Mouse (Mus musculus) kidney, postnatal 0 days (tissue): ENCODE data around the gene Psmd11. TPM values are rescaled to one million over a fixed set of nuclear protein-coding genes. Genes with fewer than 3 reads are reported as not detected.
A peak's percentile ranks its signal among the peaks of the same experiment; 100 is the strongest.
"Not testable (repeated sequence)": the region's sequence is repeated elsewhere in the genome, so short reads cannot be mapped to it uniquely, and the experiment has no call there.

Experiments used
- ATAC-seq: fragments of 200-750 bp; cut with Nextera tagmentation; replicated peaks from 2 replicates; pipeline ENCODE4 v1.8.0; 2017; ENCODE audit warnings: low read depth, moderate number of reproducible peaks, moderate TSS enrichment, moderate library complexity; ENCODE audit not compliant: low FRiP score
- DNase-seq: peaks from one replicate; pipeline ENCODE4 v3.0.0-alpha.2; 2016; ENCODE audit warnings: low spot score
- H3K27ac ChIP-seq: fragments of 300-500 bp; sonication (generic); 2 replicates; pipeline ENCODE4 v1.5.1; 2014; ENCODE audit warnings: mild to moderate bottlenecking
- H3K27me3 ChIP-seq: fragments of 300-500 bp; sonication (generic); 2 replicates; pipeline ENCODE4 v1.6.1; 2014; ENCODE audit warnings: low read length, mixed read lengths; ENCODE audit not compliant: insufficient read depth
- H3K36me3 ChIP-seq: fragments of 300-500 bp; sonication (generic); 2 replicates; pipeline ENCODE4 v1.6.1; 2014; ENCODE audit warnings: low read length, mixed read lengths; ENCODE audit not compliant: insufficient read depth
- H3K4me1 ChIP-seq: fragments of 300-500 bp; sonication (generic); replicated peaks from 2 replicates; pipeline ENCODE4 v1.6.1; 2014; ENCODE audit warnings: antibody characterized with exemption, low read length, mixed read lengths; ENCODE audit not compliant: insufficient read depth
- H3K4me2 ChIP-seq: fragments of 300-500 bp; sonication (generic); 2 replicates; pipeline ENCODE4 v1.6.1; 2014; ENCODE audit warnings: mild to moderate bottlenecking, low read length, moderate library complexity, mixed read lengths
- H3K4me3 ChIP-seq: fragments of 300-500 bp; sonication (generic); replicated peaks from 2 replicates; pipeline ENCODE4 v1.5.1; 2014; ENCODE audit warnings: low read depth, low read length
- H3K9ac ChIP-seq: fragments of 300-500 bp; sonication (generic); 2 replicates; pipeline ENCODE4 v1.6.1; 2014; ENCODE audit warnings: low read depth, low read length
- H3K9me3 ChIP-seq: fragments of 300-500 bp; sonication (generic); replicated peaks from 2 replicates; pipeline ENCODE4 v1.6.1; 2016; ENCODE audit warnings: low read length, inconsistent platforms, mixed read lengths
- CTCF ChIP-seq: IDR thresholded peaks from 2 replicates; pipeline ENCODE4 v1.5.1; 2016; ENCODE audit warnings: antibody characterized with exemption, low read depth, mild to moderate bottlenecking, moderate library complexity
- WGBS: fragments of 180-500 bp; shearing (Covaris S2); extraction: QIAGEN DNeasy Blood & Tissue Kit; methylation state at CpG from one replicate; pipeline ENCODE4 v1.1.7; 2014; 5-methylcytosine and 5-hydroxymethylcytosine counted together
- polyA plus RNA-seq: library from polyadenylated mRNA; unstranded; fragments of >200 nt; fragmentation: Nextera tagmentation; extraction: Ambion mirVana; gene quantifications from 2 replicates; pipeline ENCODE4 v1.2.1, GENCODE M21; 2015

The Psmd11 gene
- polyA plus RNA-seq, 1 experiment from 2014 or later: 249 TPM

GRCm38 (mm10) chr11:80449859-80450258 lies 21.4 kb downstream of the Psmd11 start:
- Histone ChIP-seq H3K9me3 (no peaks in the 10 kb centered on the region), H3K27ac (no peak overlapping the region), H3K4me1 (no peaks in the 10 kb centered on the region), H3K4me2 (no peak overlapping the region), H3K27me3 (no peaks in the 10 kb centered on the region), H3K36me3 (peaks cover 16% of the 10 kb centered on the region), H3K4me3 (no peak overlapping the region), H3K9ac (no peak overlapping the region)
- no peak for ATAC-seq
- 74% methylated on average over 2 of the region's 2 CpGs for WGBS
- DNase-seq: no peak
- no peak for TF ChIP-seq CTCF

DNA sequence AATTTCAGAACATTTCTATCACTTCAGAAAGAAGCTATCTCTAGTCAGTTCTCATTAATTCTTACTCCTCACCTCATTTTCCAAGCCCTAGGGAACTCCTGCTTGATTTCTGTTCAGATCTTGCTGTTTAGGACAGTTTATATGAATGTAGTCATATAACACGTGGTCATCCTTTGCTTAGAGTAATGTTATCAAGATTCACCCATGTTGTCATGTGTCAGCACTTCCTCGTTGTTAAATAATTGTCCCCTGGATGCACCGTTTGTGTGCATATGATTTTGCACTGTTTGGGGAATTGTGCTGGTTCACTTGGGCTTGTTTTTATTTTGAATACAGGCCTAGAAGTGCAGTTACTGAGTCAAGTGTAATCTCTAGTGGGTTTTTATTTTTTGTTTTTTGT lies 23.8 kb downstream of the Psmd11 start:
- Histone ChIP-seq H3K27me3 (no peaks in the 10 kb centered on the region), H3K4me3 (no peak overlapping the region), H3K9ac (no peak overlapping the region), H3K4me2 (no peak overlapping the region), H3K27ac (no peak overlapping the region), H3K9me3 (no peaks in the 10 kb centered on the region), H3K36me3 (peaks cover 14% of the 10 kb centered on the region; the same call in 1 of the 2 replicates), H3K4me1 (no peaks in the 10 kb centered on the region)
- no peak for TF ChIP-seq CTCF
- 86% methylated on average over 3 of the region's 3 CpGs for WGBS
- no peak for DNase-seq
- ATAC-seq: no peak

GRCm38 (mm10) chr11:80453198-80453597 lies 24.8 kb downstream of the Psmd11 start:
- Histone ChIP-seq H3K4me1 (no peaks in the 10 kb centered on the region), H3K4me3 (no peak overlapping the region), H3K27me3 (no peaks in the 10 kb centered on the region), H3K4me2 (no peak overlapping the region), H3K36me3 (peaks cover 14% of the 10 kb centered on the region; the same call in 1 of the 2 replicates), H3K27ac (no peak overlapping the region), H3K9ac (no peak overlapping the region), H3K9me3 (no peaks in the 10 kb centered on the region)
- no peak for DNase-seq
- ATAC-seq: no peak
- 91% methylated on average over 1 of the region's 1 CpGs for WGBS
- no peak for TF ChIP-seq CTCF

DNA sequence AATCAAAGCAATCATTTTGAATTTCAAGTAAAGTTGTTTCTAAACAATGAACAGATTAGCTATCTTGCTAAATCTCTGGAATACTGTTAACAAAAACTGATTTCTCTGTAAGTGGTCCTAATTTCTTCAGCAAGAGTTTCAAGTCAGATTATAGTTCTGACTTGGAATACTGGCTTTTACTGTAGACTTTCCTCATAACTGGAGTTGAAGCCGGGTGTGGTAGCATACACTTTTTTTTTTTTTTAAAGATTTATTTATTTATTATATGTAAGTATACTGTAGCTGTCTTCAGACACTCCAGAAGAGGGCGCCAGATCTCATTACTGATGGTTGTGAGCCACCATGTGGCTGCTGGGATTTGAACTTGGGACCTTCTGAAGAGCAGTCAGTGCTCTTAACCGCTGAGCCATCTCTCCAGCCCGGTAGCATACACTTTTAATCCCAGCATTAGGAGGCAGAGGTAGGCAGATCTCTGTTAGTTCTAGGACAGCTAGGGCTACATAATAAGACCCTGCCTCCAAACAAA lies 35.3 kb downstream of the Psmd11 start:
- not testable (repeated sequence) for H3K9me3 ChIP-seq, H3K4me3 ChIP-seq, H3K4me1 ChIP-seq, ATAC-seq, H3K9ac ChIP-seq, H3K4me2 ChIP-seq, DNase-seq, H3K27me3 ChIP-seq, H3K27ac ChIP-seq
- H3K36me3 ChIP-seq: peaks cover 51% of the 10 kb centered on the region
- TF ChIP-seq CTCF: peak; percentile 28; the same call in 1 of the 2 replicates
- 87% methylated on average over 4 of the region's 4 CpGs for WGBS

- no peak for ATAC-seq
Observed at GRCm38 (mm10) chr11:80471836-80472605, 43.6 kb downstream of the Psmd11 start.

DNA sequence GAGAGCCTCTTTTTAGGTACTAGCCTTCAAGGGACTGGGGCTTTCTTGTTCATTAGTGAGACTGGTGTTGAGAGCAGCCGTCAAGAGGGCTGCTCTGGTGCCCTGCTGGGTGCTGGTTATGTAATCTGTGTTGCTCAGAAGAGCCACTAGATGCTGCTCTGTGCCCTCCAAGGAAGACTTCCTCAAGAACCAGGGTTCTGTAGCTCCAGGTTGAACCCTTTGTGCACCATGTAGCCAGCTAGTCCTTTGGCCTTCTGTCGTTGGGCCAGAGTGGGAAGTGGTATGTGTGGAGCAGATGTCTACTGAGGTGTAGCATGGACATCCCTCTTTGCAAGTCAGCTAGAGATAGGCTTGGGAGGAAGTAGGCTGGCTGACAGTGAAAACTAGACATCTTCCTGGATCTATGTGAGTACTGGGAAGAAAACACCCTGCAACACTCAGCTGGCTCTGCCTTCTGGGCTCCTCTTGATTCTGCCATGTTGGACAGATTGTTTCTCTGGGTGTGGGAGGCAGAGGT lies 45.8 kb downstream of the Psmd11 start:
- Histone ChIP-seq H3K27ac (no peak overlapping the region), H3K36me3 (peaks cover 22% of the 10 kb centered on the region), H3K4me1 (peaks cover 11% of the 10 kb centered on the region), H3K27me3 (no peaks in the 10 kb centered on the region), H3K4me3 (no peak overlapping the region), H3K4me2 (no peak overlapping the region), H3K9me3 (no peaks in the 10 kb centered on the region), H3K9ac (no peak overlapping the region)
- peak; percentile 48; the same call in 1 of the 2 replicates for TF ChIP-seq CTCF
- DNase-seq: no peak
- 67% methylated on average over 2 of the region's 2 CpGs for WGBS
- ATAC-seq: no peak

More at GRCm38 (mm10) chr11:80471836-80472605, 43.6 kb downstream of the Psmd11 start:
- H3K9ac ChIP-seq: no peak overlapping the region
- H3K9me3 ChIP-seq: no peaks in the 10 kb centered on the region
- 79% methylated on average over 16 of the region's 16 CpGs for WGBS
- no peaks in the 10 kb centered on the region for H3K27me3 ChIP-seq
- H3K36me3 ChIP-seq: peaks cover 35% of the 10 kb centered on the region
- TF ChIP-seq CTCF: no peak
- H3K4me3 ChIP-seq: no peak overlapping the region
- H3K27ac ChIP-seq: no peak overlapping the region
- DNase-seq: no peak
- no peaks in the 10 kb centered on the region for H3K4me1 ChIP-seq
- no peak overlapping the region for H3K4me2 ChIP-seq
